Mouse (Mus musculus): Measurements from ENCODE around the gene Gm37240. TPM values are rescaled to one million over a fixed set of nuclear protein-coding genes. Genes with fewer than 3 reads are reported as not detected.
"Not testable (repeated sequence)": the region's sequence is repeated elsewhere in the genome, so short reads cannot be mapped to it uniquely, and the experiment has no call there.

Gene Gm37240
- total RNA-seq, 2 experiments from 2014 or later, result 2.6 to 3.2 TPM

DNA sequence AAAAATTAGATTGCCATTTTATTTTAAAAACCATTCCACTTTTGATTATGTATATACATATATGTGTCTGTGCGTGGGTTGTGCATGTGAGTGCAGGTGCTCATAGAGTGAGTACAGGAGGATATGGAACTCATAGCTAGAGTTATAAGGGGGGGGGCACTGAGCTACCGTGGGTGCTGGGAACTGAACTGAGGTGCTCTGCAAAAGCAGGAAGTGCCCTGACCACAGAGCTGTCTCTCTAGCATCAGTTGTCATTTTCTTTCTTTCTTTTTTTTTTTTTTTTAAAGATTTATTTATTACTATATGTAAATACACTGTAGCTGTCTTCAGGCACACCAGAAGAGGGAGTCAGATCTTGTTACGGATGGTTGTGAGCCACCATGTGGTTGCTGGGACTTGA is 1025.5 kb downstream of the Gm37240 start:
- intact Hi-C loops (cut with DNase I); DNase-seq (ENCODE audit: extremely low spot score in 1 of 2, low spot score in 2 of 2): not testable (repeated sequence)

DNA sequence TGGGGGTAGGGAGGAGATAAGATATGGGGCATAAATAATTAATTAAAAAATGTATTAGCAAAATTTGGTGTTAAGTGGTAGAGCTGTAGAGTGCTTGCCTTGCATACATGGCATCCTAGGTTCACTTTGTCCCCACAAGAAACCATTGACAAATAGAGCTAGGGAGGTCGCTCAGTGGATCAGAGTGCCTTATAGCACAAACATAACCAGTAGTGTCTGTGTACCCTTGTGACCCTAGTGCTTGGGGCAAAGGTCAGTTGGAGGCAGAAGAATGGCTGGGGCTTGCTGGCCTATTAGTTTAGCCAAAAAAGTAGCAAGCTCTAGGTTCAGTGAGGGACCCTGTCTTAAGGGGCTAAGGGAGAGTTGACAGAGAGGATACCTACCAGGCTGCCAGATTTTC is 1026.6 kb downstream of the Gm37240 start:
- DNase-seq (ENCODE audit: extremely low spot score in 1 of 2, low spot score in 2 of 2), result no peak
- intact Hi-C loops (cut with DNase I), result no loop called here

GRCm38 (mm10) chr3:84854440-84854839 is 1032.9 kb downstream of the Gm37240 start:
- intact Hi-C loops (cut with DNase I), result no loop called here
- no peak for DNase-seq (ENCODE audit: extremely low spot score in 1 of 2, low spot score in 2 of 2)

- intact Hi-C loops (cut with DNase I), result no loop called here
- DNase-seq (ENCODE audit: extremely low spot score in 1 of 2, low spot score in 2 of 2), result peak in 1 of 2 experiments; percentile 52
Measured at GRCm38 (mm10) chr3:84852877-84853276, 1034.4 kb downstream of the Gm37240 start.

DNA sequence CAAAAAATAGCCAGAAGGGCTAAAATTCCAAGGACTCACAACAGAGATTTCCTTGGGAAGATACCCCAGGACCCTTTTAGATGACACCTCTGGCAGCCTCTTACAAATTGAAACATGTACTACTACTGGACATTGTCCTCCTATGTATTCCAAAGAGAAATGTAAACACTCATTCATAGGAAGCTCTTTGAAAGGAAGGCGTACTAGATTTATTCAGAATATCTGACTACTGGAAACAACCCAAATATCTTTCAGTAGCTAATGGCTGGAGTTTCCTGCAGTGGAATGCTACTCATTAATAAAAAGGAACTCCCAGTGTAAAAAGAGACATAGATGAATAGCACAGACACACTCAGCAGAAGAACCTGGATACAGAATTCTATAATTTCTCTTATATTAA is 1035.5 kb downstream of the Gm37240 start:
- DNase-seq (ENCODE audit: extremely low spot score in 1 of 2, low spot score in 2 of 2), result no peak
- intact Hi-C loops (cut with DNase I), result no loop called here

GRCm38 (mm10) chr3:84850418-84850817 is 1036.9 kb downstream of the Gm37240 start:
- intact Hi-C loops (cut with DNase I), result no loop called here
- DNase-seq (ENCODE audit: extremely low spot score in 1 of 2, low spot score in 2 of 2), result no peak

GRCm38 (mm10) chr3:84848798-84849197 is 1038.5 kb downstream of the Gm37240 start:
- intact Hi-C loops (cut with DNase I), result no loop called here
- peak in 1 of 2 experiments; percentile 21 for DNase-seq (ENCODE audit: extremely low spot score in 1 of 2, low spot score in 2 of 2)

GRCm38 (mm10) chr3:84843594-84843993 is 1043.7 kb downstream of the Gm37240 start:
- intact Hi-C loops (cut with DNase I), result loop anchor here (1.0 to 5.0 kb wide), 2 partner anchors 152 to 226 kb away; no protein-coding TSS in a partner anchor

GRCm38 (mm10) chr3:84842793-84843192 is 1044.5 kb downstream of the Gm37240 start:
- intact Hi-C loops (cut with DNase I), result loop anchor here (1.0 to 5.0 kb wide), 2 partner anchors 151 to 225 kb away; no protein-coding TSS in a partner anchor
- DNase-seq (ENCODE audit: extremely low spot score in 1 of 2, low spot score in 2 of 2), result no peak

More at GRCm38 (mm10) chr3:84843594-84843993, 1043.7 kb downstream of the Gm37240 start:
- peak; percentile 40 to 62 for DNase-seq (ENCODE audit: extremely low spot score in 1 of 2, low spot score in 2 of 2)

DNA sequence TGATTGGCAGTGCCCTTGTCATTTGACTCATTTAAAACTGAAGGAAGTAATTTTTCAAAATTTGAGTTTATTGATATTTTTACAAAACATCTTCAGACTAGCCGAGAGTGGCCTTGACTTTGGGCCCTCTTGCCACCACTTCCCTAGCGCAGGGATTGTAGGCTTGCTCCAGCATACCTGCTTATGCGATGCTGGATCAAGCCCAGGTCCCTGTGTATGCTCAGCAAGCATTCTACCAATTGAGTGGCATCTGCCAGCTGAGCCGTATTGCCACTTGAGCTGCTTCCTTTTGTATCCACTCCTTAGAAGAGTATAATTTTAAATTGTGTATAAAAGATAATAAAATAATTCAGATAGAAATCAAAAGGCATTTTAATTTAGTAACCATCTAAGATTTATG is 1046.0 kb downstream of the Gm37240 start:
- intact Hi-C loops (cut with DNase I), result loop anchor here (5.0 kb wide), 1 partner anchor 224 kb away; no protein-coding TSS in a partner anchor

GRCm38 (mm10) chr3:84839499-84839898 is 1047.8 kb downstream of the Gm37240 start:
- DNase-seq (ENCODE audit: extremely low spot score in 1 of 2, low spot score in 2 of 2), result no peak
- intact Hi-C loops (cut with DNase I), result no loop called here

More for the DNA sequence above, 1046.0 kb downstream of the Gm37240 start:
- DNase-seq (ENCODE audit: extremely low spot score in 1 of 2, low spot score in 2 of 2), result no peak

DNA sequence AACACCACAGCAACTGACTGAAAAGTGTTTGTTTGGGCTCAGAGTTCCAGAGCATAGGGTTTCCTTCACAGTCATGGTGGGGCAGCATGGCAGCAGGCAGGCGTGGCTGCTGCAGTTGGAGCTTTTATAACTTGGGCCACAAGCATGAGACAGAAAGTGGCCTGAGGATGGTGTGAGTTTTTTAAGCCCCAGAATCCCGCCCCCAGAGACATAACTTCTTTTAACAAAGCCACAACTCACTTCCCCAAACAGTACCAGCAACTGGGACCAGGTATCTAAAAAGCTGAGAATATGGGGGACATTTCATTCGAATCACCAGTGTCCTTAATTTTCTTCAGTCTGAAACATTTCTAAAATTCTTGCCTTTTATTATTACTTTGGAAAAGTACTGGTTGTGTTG is 1049.3 kb downstream of the Gm37240 start:
- DNase-seq (ENCODE audit: extremely low spot score in 1 of 2, low spot score in 2 of 2), result no peak
- intact Hi-C loops (cut with DNase I), result no loop called here

GRCm38 (mm10) chr3:84836029-84836428 is 1051.3 kb downstream of the Gm37240 start:
- intact Hi-C loops (cut with DNase I), result no loop called here
- DNase-seq (ENCODE audit: extremely low spot score in 1 of 2, low spot score in 2 of 2), result no peak

GRCm38 (mm10) chr3:84829366-84829765 is 1058.0 kb downstream of the Gm37240 start:
- intact Hi-C loops (cut with DNase I), result no loop called here
- DNase-seq (ENCODE audit: extremely low spot score in 1 of 2, low spot score in 2 of 2), result no peak

DNA sequence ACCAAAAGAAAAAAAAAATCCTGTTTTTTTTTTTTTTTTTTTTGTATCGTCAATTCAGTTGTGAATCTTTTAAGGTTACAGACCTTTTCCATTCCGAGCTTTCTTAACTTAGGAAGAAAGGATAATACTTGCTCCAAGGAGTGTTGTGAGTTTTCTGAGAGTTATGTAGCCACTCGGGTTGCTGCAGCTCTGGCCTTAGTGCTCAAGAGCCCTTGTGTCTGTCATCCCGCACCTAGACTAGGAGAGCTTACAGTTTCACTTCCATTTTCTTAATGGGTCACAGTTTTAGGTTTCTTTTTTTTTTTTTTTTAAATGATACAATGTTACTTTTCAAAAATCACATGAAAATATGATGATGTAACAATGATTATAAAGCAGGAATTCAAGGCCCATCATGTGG is 1059.7 kb downstream of the Gm37240 start:
- no peak for DNase-seq (ENCODE audit: extremely low spot score in 1 of 2, low spot score in 2 of 2)
- intact Hi-C loops (cut with DNase I), result no loop called here

GRCm38 (mm10) chr3:84826938-84827337 is 1060.4 kb downstream of the Gm37240 start:
- intact Hi-C loops (cut with DNase I), result no loop called here
- DNase-seq (ENCODE audit: extremely low spot score in 1 of 2, low spot score in 2 of 2), result no peak

DNA sequence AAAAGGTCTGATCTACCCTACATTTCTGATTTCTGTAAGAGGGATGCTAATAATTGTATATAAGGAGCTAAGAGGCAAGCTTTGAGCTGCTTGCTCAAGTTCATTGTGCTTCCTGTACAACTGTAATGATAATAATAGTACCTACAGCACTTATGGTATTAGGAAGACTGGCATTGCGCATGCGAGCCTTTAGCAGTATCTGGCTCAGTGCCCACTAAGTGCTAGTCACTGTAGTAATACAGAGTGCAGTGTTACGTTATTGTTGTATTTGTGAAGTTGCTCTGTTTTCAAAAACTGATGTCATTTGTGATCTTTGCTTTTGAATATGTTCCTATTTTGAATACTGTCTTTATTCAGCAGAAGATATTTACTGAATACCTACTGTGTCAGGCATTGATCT is 1060.9 kb downstream of the Gm37240 start:
- no peak for DNase-seq (ENCODE audit: extremely low spot score in 1 of 2, low spot score in 2 of 2)
- intact Hi-C loops (cut with DNase I), result no loop called here

GRCm38 (mm10) chr3:84825990-84826389 is 1061.3 kb downstream of the Gm37240 start:
- DNase-seq (ENCODE audit: extremely low spot score in 1 of 2, low spot score in 2 of 2), result no peak
- intact Hi-C loops (cut with DNase I), result no loop called here

DNA sequence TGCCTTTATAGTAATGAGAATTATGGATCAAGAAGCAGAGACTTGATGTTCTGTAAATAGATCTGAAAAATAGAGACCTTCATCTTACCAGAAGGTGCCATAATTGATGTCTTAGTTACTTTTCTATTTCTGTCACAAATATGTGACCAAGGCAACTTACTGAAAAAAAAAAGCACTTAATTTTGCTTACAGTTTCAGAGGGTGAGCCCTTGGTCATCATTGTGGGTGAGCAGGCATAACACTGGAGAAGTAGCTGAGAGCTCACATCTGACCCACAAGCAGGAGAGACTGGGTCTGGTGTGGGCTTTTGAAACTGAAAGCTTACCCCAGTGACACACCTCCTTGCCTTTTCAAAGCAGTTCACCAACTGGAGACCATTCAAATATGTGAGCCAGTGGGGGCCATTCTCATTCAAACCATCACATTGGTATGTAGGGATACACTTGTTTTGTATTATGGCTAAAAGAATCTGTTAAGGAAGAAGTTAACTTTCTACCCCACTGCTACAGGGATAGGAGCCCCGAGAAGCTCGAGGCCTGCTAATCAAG is 1066.6 kb downstream of the Gm37240 start:
- DNase-seq (ENCODE audit: extremely low spot score in 1 of 2, low spot score in 2 of 2), result no peak
- intact Hi-C loops (cut with DNase I), result no loop called here

- intact Hi-C loops (cut with DNase I), result no loop called here
Measured at GRCm38 (mm10) chr3:84816951-84817350, 1070.4 kb downstream of the Gm37240 start.

GRCm38 (mm10) chr3:84815461-84815860 is 1071.9 kb downstream of the Gm37240 start:
- intact Hi-C loops (cut with DNase I), result no loop called here

More at GRCm38 (mm10) chr3:84816951-84817350, 1070.4 kb downstream of the Gm37240 start:
- DNase-seq (ENCODE audit: extremely low spot score in 1 of 2, low spot score in 2 of 2), result no peak

More at GRCm38 (mm10) chr3:84815461-84815860, 1071.9 kb downstream of the Gm37240 start:
- DNase-seq (ENCODE audit: extremely low spot score in 1 of 2, low spot score in 2 of 2), result peak; percentile 27 to 68
